Mouse (Mus musculus) thymus, postnatal 4 days (tissue): ENCODE measurements around the gene Hnrnpab.
A peak's percentile ranks its signal among the peaks of the same experiment; 100 is the strongest.

ENCODE experiments used
- DNase-seq: peaks from one replicate; pipeline ENCODE4 v3.0.0; 2021

Gene Hnrnpab

GRCm38 (mm10) chr11:51602253-51602652, 4.4 kb downstream of the Hnrnpab start:
- no peak for DNase-seq

- DNase-seq: no peak
Observed at GRCm38 (mm10) chr11:51597553-51597952, 9.1 kb downstream of the Hnrnpab start.

- DNase-seq: no peak
Observed at GRCm38 (mm10) chr11:51595459-51596083, 11.1 kb downstream of the Hnrnpab start.

GRCm38 (mm10) chr11:51594715-51595350, 11.8 kb downstream of the Hnrnpab start:
- no peak for DNase-seq

- no peak for DNase-seq
Observed at GRCm38 (mm10) chr11:51593849-51594248, 12.8 kb downstream of the Hnrnpab start.

DNA sequence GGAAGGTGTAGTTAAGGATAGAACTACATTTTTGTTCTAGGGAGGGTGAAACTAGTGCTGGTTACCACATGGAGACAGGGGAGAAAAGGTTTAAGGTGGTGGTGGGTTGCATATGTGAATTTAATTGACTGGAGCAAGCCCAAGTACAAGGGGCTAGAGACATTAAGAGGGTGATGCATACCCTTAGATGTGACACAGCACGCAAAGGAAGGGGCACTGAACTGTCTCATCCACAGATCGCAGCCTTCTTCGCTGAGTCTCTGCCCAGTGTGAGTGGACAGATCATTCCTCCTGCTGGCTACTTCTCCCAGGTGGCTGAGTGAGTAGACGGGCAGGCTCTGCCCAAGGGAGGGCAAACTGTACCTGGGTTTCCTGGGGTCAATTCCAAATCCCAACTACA, 13.3 kb downstream of the Hnrnpab start:
- no peak for DNase-seq

DNA sequence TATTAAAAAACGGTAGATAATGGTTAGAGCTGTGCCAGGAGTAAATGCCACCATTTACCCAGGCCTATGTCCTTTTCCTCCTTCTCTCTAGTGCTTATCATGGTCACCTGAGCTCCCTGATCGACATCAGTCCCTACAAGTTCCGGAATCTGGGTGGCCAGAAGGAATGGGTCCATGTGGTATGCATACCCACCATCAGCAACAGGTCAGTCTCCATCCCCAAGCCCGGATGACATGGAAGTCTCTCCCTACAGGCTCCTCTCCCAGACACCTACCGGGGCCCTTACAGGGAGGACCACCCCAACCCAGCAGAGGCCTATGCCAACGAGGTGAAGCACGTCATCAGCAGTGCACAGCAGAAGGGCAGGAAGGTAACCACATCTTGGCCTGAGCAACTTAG, 14.7 kb downstream of the Hnrnpab start:
- DNase-seq: no peak

- no peak for DNase-seq
Observed at GRCm38 (mm10) chr11:51591168-51591567, 15.5 kb downstream of the Hnrnpab start.

DNA sequence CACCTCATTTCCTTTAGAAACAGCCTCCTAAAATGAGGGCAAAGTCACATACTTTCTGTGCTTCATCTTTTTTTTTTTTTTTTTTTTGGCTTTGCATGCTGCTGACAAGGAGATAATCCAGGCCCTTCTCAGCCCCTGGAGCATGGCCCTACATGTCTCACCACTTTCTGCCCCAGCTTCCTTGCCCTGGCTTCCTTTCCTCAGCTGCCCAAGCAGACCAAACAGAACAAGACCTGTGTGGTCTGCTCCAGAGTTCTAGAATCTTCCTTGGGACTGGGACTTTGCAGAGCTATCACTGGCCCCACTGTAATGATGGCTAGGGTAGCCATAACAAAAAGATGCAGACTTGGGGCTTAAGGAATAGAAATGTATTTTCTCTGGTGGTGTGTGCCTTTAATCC, 16.6 kb downstream of the Hnrnpab start:
- DNase-seq: no peak

DNA sequence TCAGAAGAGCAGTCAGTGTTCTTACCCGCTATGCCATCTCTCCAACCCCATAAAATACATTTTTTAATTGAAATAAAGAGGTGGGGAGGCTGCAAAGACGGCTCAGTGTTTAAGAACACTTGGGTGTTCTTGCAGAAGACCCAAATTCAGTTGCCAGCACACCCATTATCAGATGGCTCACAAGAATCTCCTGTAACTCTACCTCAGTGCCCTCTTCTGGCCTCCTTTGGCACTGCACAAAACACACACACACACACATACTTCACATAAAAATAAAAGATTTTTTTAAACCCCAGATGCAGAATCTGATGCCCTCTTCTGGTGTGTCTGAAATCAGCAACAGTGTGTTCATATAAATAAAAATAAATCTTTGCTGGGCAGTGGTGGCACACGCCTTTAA, 17.8 kb downstream of the Hnrnpab start:
- no peak for DNase-seq

- DNase-seq: no peak
Observed at GRCm38 (mm10) chr11:51587059-51587458, 19.6 kb downstream of the Hnrnpab start.

GRCm38 (mm10) chr11:51586411-51586810, 20.2 kb downstream of the Hnrnpab start:
- DNase-seq: no peak

- no peak for DNase-seq
Observed at GRCm38 (mm10) chr11:51585608-51586252, 20.9 kb downstream of the Hnrnpab start.

DNA sequence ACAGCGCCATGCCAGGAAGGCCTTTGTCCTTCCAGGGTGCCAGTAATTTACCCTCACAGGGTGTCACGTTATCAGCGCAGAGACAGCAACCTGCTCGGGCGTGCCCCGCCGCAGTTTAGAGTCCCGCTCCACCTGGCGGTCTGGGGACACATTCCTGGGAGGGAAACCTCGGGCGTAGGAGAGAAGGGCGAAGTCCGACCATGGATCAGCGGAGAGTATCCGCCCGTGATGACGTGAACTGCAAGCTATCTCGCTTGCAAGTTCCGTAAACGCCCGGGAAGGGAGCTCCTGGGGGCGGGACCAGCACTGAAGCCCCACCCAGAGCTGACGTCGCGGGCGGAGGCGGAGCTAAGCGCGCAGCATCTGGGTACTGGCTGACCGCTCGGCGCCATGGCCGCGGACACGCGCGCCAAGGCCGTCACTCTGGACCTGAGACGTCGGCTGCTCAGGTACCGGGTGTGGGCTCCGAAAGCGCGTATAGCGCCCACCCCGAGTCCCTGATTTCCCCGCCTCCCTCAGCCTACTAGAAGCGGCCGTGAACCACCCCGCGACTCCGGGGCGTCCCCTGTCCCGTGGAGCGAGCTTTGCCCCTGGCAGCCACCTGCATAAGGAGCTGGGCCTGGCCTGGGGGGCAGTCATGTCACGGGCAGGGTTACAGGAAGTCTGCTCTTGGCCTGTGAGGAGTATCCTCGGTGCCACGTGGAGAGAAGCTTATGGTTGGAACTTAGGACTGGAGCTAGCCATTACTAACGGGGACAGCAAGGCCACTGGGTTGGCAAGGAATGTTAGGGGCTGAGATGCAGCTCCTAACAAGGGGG, 22.0 kb downstream of the Hnrnpab start, which contains the start of gene Phykpl:
Gene Phykpl, plus strand, starts transcription at position 327 of the 818 bp plus-strand sequence.
- DNase-seq: peak; percentile 96

DNA sequence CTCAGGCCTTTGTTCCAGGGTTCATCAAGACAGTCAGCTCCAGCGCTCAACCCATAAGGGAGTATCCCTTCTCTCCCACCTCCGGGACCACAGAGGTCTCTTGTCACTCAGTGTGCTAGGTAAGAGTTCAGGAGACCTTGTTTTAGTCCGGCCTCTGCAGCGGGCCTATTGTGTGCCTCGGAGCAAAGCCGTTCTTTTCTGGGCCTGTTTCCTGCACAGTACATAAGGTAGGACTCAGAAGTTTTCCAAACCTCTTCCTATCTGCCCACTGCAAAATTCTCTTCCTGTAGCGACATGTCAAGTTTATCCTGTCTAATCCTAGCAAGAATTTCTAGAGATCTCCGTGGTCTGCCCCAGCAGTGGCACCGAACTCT, 22.6 kb downstream of the Hnrnpab start:
- DNase-seq: peak; percentile 56

DNA sequence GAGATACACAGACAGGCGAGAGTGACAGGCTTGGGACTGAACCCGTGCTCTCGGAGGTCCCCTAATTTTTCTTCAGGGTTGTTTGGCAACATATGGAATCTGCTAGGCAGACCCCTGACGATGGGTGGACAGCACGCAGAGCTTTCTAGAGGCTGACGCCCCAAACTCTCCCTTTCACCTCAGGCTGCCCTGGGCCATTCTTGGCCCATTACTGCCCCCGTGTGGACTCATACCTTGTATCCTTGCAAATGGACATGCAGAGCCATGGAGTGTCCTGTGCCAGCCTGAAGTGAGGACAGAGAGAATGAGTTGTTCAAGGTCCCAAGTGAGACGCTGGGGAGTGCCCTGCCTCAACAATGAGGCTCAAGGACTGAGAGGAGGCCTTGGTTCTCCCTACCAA, 23.9 kb downstream of the Hnrnpab start:
- peak; percentile 79 for DNase-seq

GRCm38 (mm10) chr11:51579024-51579423, 27.6 kb downstream of the Hnrnpab start:
- DNase-seq: peak; percentile 53

GRCm38 (mm10) chr11:51577587-51577986, 29.1 kb downstream of the Hnrnpab start:
- DNase-seq: peak; percentile 51

- DNase-seq: no peak
Observed at GRCm38 (mm10) chr11:51576454-51576853, 30.2 kb downstream of the Hnrnpab start.

DNA sequence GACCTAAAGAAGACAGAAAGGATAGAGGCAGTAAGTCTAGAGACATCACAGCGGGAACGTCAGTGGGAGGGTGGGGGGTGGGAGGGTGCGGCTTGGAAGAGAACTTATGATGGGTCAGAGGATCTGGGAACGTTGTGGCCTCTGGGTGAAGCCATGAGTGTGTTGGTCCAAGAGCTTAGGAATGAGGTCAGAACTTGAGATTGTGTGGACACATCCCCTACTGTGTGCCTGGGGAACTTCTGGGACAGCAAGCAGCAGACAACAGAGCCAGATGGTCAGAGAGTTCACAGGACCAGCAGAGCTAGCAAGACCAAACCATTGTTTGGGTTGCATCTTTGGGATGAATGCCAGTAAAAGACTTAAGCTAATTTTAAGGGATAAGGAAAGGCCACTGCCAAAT, 37.8 kb downstream of the Hnrnpab start:
- no peak for DNase-seq

GRCm38 (mm10) chr11:51565951-51566350, 40.7 kb downstream of the Hnrnpab start:
- no peak for DNase-seq

- no peak for DNase-seq
Observed at GRCm38 (mm10) chr11:51565062-51565461, 41.6 kb downstream of the Hnrnpab start.

GRCm38 (mm10) chr11:51563276-51563675, 43.4 kb downstream of the Hnrnpab start:
- no peak for DNase-seq
